ENCODE assay signal across 15 mouse cellular contexts in genomic region chr2:169948139-169948538, GRCm38 (mm10).
"Had no signal": no experiment of that assay in that cellular context is flagged by ENCODE, and none has a peak within 500 bp of the region (broad histone marks: within the 10 kb centered on the region; RNA-seq: fewer than 3 reads in every experiment).

No protein-coding gene starts in this region.

- H3K9me3 ChIP-seq: neural tube, embryonic 15.5 days; stomach, embryonic 15.5 days had no signal

- H3K9ac ChIP-seq: neural tube, embryonic 15.5 days; stomach, embryonic 15.5 days had no signal

- H3K4me2 ChIP-seq: neural tube, embryonic 15.5 days; stomach, embryonic 15.5 days had no signal

- H3K36me3 ChIP-seq: neural tube, embryonic 15.5 days; stomach, embryonic 15.5 days had no signal

- DNase-seq: retina, postnatal 1 day; right cerebral cortex, adult 18-20 months; right cerebral cortex, postnatal 14 days; right cerebral cortex, postnatal 25 days; right cerebral cortex, postnatal 4 days; spleen, adult 18-20 months; thymus, adult 18-20 months; thymus, adult 2 months; thymus, postnatal 14 days; thymus, postnatal 25 days; thymus, postnatal 36 days; thymus, postnatal 4 days had no signal

- H3K27me3 ChIP-seq: neural tube, embryonic 15.5 days; stomach, embryonic 15.5 days had no signal

- H3K27ac ChIP-seq: neural tube, embryonic 15.5 days; stomach, embryonic 15.5 days; stomach, postnatal 0 days had no signal

- H3K4me3 ChIP-seq: neural tube, embryonic 15.5 days; stomach, embryonic 15.5 days had no signal
